Mouse (Mus musculus) heart, embryonic 15.5 days (tissue): ENCODE measurements around the gene Sgcg. TPM values are rescaled to one million over a fixed set of nuclear protein-coding genes. Genes with fewer than 3 reads are reported as not detected.

Experiments used
- ATAC-seq: fragments of 200-750 bp; cut with Nextera tagmentation; replicated peaks from 2 replicates; pipeline ENCODE4 v1.8.0; 2017; ENCODE audit warnings: low read depth, moderate TSS enrichment; ENCODE audit not compliant: insufficient number of reproducible peaks, insufficient read depth, low FRiP score
- H3K27ac ChIP-seq: fragments of 300-500 bp; sonication (generic); 2 replicates; pipeline ENCODE4 v1.5.1; 2015; ENCODE audit warnings: mild to moderate bottlenecking, inconsistent platforms
- H3K27me3 ChIP-seq: fragments of 300-500 bp; sonication (generic); 2 replicates; pipeline ENCODE4 v1.6.1; 2015; ENCODE audit warnings: inconsistent platforms
- H3K36me3 ChIP-seq: fragments of 300-500 bp; sonication (generic); 2 replicates; pipeline ENCODE4 v1.6.1; 2015; ENCODE audit warnings: mild to moderate bottlenecking, inconsistent platforms
- H3K4me1 ChIP-seq: fragments of 300-500 bp; sonication (generic); replicated peaks from 2 replicates; pipeline ENCODE4 v1.6.1; 2015; ENCODE audit warnings: inconsistent platforms
- H3K4me2 ChIP-seq: fragments of 300-500 bp; sonication (generic); 2 replicates; pipeline ENCODE4 v1.6.1; 2015; ENCODE audit warnings: inconsistent platforms, mild to moderate bottlenecking, moderate library complexity
- H3K4me3 ChIP-seq: fragments of 300-500 bp; sonication (generic); 2 replicates; pipeline ENCODE4 v1.5.1; 2015; ENCODE audit warnings: mild to moderate bottlenecking, inconsistent platforms
- H3K9ac ChIP-seq: fragments of 300-500 bp; sonication (generic); 2 replicates; pipeline ENCODE4 v1.6.1; 2015; ENCODE audit warnings: mild to moderate bottlenecking, inconsistent platforms
- H3K9me3 ChIP-seq: fragments of 300-500 bp; sonication (generic); replicated peaks from 2 replicates; pipeline ENCODE4 v1.6.1; 2016; ENCODE audit warnings: inconsistent platforms
- WGBS: fragments of 180-500 bp; shearing (Covaris S2); methylation state at CpG from one replicate; pipeline ENCODE4 v1.1.7; 2015; ENCODE audit warnings: mixed read lengths; 5-methylcytosine and 5-hydroxymethylcytosine counted together
- polyA plus RNA-seq: library from polyadenylated mRNA; unstranded; fragments of >200 nt; fragmentation: Nextera tagmentation; extraction: Ambion mirVana; gene quantifications from 2 replicates; pipeline ENCODE4 v1.2.1, GENCODE M21; 2015

Sgcg gene
- polyA plus RNA-seq: 51.0 and 59.1 TPM in 2 replicates

GRCm38 (mm10) chr14:61258352-61258751, at the start of gene Sgcg:
Gene Sgcg (minus strand): TSS chr14:61258490.
- H3K4me1 ChIP-seq: peaks cover 6% of the 10 kb centered on the region; the same call in 1 of the 2 replicates
- no peaks in the 10 kb centered on the region for H3K9me3 ChIP-seq
- peak; percentile 70 for ATAC-seq
- 36% methylated on average over 11 of the region's 11 CpGs for WGBS
- peak within 1 kb of the TSS; percentile 38 for H3K4me3 ChIP-seq
- peak within 1 kb of the TSS; percentile 84 for H3K27ac ChIP-seq
- no peaks in the 10 kb centered on the region for H3K27me3 ChIP-seq
- H3K4me2 ChIP-seq: peak within 1 kb of the TSS; percentile 52
- peak within 1 kb of the TSS; percentile 36; the same call in 1 of the 2 replicates for H3K9ac ChIP-seq
- H3K36me3 ChIP-seq: no peaks in the 10 kb centered on the region

- 72% methylated on average over 4 of the region's 4 CpGs for WGBS
- H3K4me2 ChIP-seq: no peak overlapping the region
- H3K36me3 ChIP-seq: no peaks in the 10 kb centered on the region
- no peak overlapping the region for H3K4me3 ChIP-seq
- no peak for ATAC-seq
- H3K9me3 ChIP-seq: no peaks in the 10 kb centered on the region
- no peaks in the 10 kb centered on the region for H3K27me3 ChIP-seq
- H3K4me1 ChIP-seq: no peaks in the 10 kb centered on the region
- H3K9ac ChIP-seq: no peak overlapping the region
- no peak overlapping the region for H3K27ac ChIP-seq
Observed at GRCm38 (mm10) chr14:61303969-61304609, 45.8 kb upstream of the Sgcg start.

- Histone ChIP-seq H3K36me3 (no peaks in the 10 kb centered on the region), H3K27me3 (no peaks in the 10 kb centered on the region), H3K27ac (no peak overlapping the region), H3K4me3 (no peak overlapping the region), H3K4me1 (no peaks in the 10 kb centered on the region), H3K9me3 (no peaks in the 10 kb centered on the region), H3K4me2 (no peak overlapping the region), H3K9ac (no peak overlapping the region)
- ATAC-seq: no peak
- 34% methylated on average over 2 of the region's 2 CpGs for WGBS
Observed at GRCm38 (mm10) chr14:61302428-61302827, 44.1 kb upstream of the Sgcg start.

- Histone ChIP-seq H3K4me1 (no peaks in the 10 kb centered on the region), H3K27ac (no peak overlapping the region), H3K4me2 (no peak overlapping the region), H3K36me3 (no peaks in the 10 kb centered on the region), H3K9ac (no peak overlapping the region), H3K9me3 (no peaks in the 10 kb centered on the region), H3K27me3 (no peaks in the 10 kb centered on the region), H3K4me3 (no peak overlapping the region)
- 61% methylated on average over 2 of the region's 2 CpGs for WGBS
- no peak for ATAC-seq
Observed at GRCm38 (mm10) chr14:61301323-61301722, 43.0 kb upstream of the Sgcg start.

- Histone ChIP-seq H3K27me3 (no peaks in the 10 kb centered on the region), H3K27ac (no peak overlapping the region), H3K4me1 (no peaks in the 10 kb centered on the region), H3K9me3 (no peaks in the 10 kb centered on the region), H3K9ac (no peak overlapping the region), H3K4me2 (no peak overlapping the region), H3K36me3 (no peaks in the 10 kb centered on the region), H3K4me3 (no peak overlapping the region)
- no peak for ATAC-seq
- WGBS: 78% methylated on average over 6 of the region's 6 CpGs
Observed at GRCm38 (mm10) chr14:61299810-61300209, 41.5 kb upstream of the Sgcg start.

GRCm38 (mm10) chr14:61294738-61295079, 36.4 kb upstream of the Sgcg start:
- no peaks in the 10 kb centered on the region for H3K36me3 ChIP-seq
- H3K27me3 ChIP-seq: no peaks in the 10 kb centered on the region
- peak overlapping the region; percentile 24; the same call in 1 of the 2 replicates for H3K4me2 ChIP-seq
- H3K4me1 ChIP-seq: peaks cover 5% of the 10 kb centered on the region; the same call in 1 of the 2 replicates
- peak overlapping the region; percentile 5; the same call in 1 of the 2 replicates for H3K4me3 ChIP-seq
- 24% methylated on average over 6 of the region's 6 CpGs for WGBS
- ATAC-seq: no peak
- H3K9me3 ChIP-seq: no peaks in the 10 kb centered on the region
- H3K9ac ChIP-seq: no peak overlapping the region
- H3K27ac ChIP-seq: no peak overlapping the region

- H3K27me3 ChIP-seq: no peaks in the 10 kb centered on the region
- no peak overlapping the region for H3K27ac ChIP-seq
- H3K36me3 ChIP-seq: no peaks in the 10 kb centered on the region
- peak overlapping the region; percentile 5; the same call in 1 of the 2 replicates for H3K4me3 ChIP-seq
- 48% methylated on average over 16 of the region's 16 CpGs for WGBS
- H3K4me1 ChIP-seq: peaks cover 5% of the 10 kb centered on the region; the same call in 1 of the 2 replicates
- no peak for ATAC-seq
- H3K9ac ChIP-seq: no peak overlapping the region
- H3K4me2 ChIP-seq: peak overlapping the region; percentile 24
- H3K9me3 ChIP-seq: no peaks in the 10 kb centered on the region
Observed at GRCm38 (mm10) chr14:61293884-61294737, 35.8 kb upstream of the Sgcg start.

- no peak for ATAC-seq
- WGBS: 33% methylated on average over 3 of the region's 3 CpGs
Observed at GRCm38 (mm10) chr14:61290664-61291063, 32.4 kb upstream of the Sgcg start.

GRCm38 (mm10) chr14:61288606-61289286, 30.5 kb upstream of the Sgcg start:
- H3K36me3 ChIP-seq: no peaks in the 10 kb centered on the region
- H3K4me2 ChIP-seq: peak overlapping the region; percentile 16; the same call in 1 of the 2 replicates
- H3K9ac ChIP-seq: no peak overlapping the region
- peaks cover 5% of the 10 kb centered on the region; the same call in 1 of the 2 replicates for H3K4me1 ChIP-seq
- no peaks in the 10 kb centered on the region for H3K9me3 ChIP-seq
- no peak overlapping the region for H3K27ac ChIP-seq
- ATAC-seq: no peak
- no peak overlapping the region for H3K4me3 ChIP-seq
- 54% methylated on average over 19 of the region's 19 CpGs for WGBS
- H3K27me3 ChIP-seq: no peaks in the 10 kb centered on the region

More at GRCm38 (mm10) chr14:61290664-61291063, 32.4 kb upstream of the Sgcg start:
- Histone ChIP-seq H3K27ac (no peak overlapping the region), H3K9me3 (no peaks in the 10 kb centered on the region), H3K4me3 (no peak overlapping the region), H3K36me3 (no peaks in the 10 kb centered on the region), H3K27me3 (no peaks in the 10 kb centered on the region), H3K4me1 (peaks cover 5% of the 10 kb centered on the region; the same call in 1 of the 2 replicates), H3K4me2 (no peak overlapping the region), H3K9ac (no peak overlapping the region)

GRCm38 (mm10) chr14:61278676-61279300, 20.5 kb upstream of the Sgcg start:
- H3K9ac ChIP-seq: no peak overlapping the region
- no peaks in the 10 kb centered on the region for H3K36me3 ChIP-seq
- peaks cover 8% of the 10 kb centered on the region for H3K4me1 ChIP-seq
- H3K4me3 ChIP-seq: no peak overlapping the region
- ATAC-seq: no peak
- no peak overlapping the region for H3K4me2 ChIP-seq
- H3K27ac ChIP-seq: no peak overlapping the region
- H3K27me3 ChIP-seq: peaks cover 24% of the 10 kb centered on the region
- WGBS: 74% methylated on average over 7 of the region's 7 CpGs
- H3K9me3 ChIP-seq: no peaks in the 10 kb centered on the region

GRCm38 (mm10) chr14:61277285-61277684, 19.0 kb upstream of the Sgcg start:
- 38% methylated on average over 1 of the region's 1 CpGs for WGBS
- no peak overlapping the region for H3K4me3 ChIP-seq
- no peak overlapping the region for H3K9ac ChIP-seq
- no peak for ATAC-seq
- H3K4me2 ChIP-seq: no peak overlapping the region
- H3K4me1 ChIP-seq: peaks cover 8% of the 10 kb centered on the region
- no peaks in the 10 kb centered on the region for H3K36me3 ChIP-seq
- H3K27me3 ChIP-seq: peaks cover 24% of the 10 kb centered on the region
- no peaks in the 10 kb centered on the region for H3K9me3 ChIP-seq
- H3K27ac ChIP-seq: no peak overlapping the region
